Mouse (Mus musculus): ENCODE data around the gene Ssr2.
A peak's percentile ranks its signal among the peaks of the same experiment; 100 is the strongest.
"Not testable (repeated sequence)": the region's sequence is repeated elsewhere in the genome, so short reads cannot be mapped to it uniquely, and the experiment has no call there.

The Ssr2 gene

DNA sequence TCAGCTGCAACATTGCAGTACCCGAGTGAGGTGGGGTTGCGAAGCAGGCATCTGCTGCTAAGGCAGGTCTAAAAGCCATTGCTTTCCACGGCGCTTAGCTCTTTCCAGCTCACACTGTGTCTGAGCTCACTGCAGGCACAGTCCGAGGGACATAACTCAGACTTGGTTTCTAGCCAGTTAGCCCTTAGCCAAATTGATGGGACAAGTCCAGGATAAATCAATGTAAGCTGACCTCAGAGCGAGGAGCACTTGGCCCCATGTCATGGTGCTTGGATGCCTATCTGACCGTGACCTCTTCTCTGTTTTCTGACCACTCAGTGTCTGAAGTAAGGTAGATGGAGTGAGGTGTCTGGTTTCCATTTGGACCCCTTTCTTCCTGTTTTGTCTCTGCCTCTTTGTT, 11.7 kb upstream of the Ssr2 start:
- DNase-seq (ENCODE audit: low spot score in 2 of 2) = no peak

DNA sequence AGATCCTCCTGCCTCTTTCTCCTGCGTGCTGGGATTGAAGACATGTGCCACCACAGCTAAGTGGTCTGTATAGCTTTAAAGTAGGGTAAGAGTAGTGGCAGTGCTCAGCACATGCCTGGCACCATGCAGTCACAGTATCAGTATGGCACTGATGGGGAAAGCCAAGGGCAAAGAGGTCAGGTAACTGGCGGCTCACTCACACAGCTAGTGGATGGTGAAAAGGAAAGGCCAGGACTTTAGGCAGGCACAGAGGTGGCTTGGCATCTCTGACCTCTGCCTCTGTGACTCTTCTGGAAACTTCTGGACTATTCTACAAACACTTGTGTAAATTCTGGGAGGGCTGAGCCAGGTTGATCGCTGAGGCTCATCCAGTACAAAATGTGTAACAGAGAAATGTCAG, 9.6 kb upstream of the Ssr2 start:
- no peak for DNase-seq (ENCODE audit: low spot score in 2 of 2)

DNA sequence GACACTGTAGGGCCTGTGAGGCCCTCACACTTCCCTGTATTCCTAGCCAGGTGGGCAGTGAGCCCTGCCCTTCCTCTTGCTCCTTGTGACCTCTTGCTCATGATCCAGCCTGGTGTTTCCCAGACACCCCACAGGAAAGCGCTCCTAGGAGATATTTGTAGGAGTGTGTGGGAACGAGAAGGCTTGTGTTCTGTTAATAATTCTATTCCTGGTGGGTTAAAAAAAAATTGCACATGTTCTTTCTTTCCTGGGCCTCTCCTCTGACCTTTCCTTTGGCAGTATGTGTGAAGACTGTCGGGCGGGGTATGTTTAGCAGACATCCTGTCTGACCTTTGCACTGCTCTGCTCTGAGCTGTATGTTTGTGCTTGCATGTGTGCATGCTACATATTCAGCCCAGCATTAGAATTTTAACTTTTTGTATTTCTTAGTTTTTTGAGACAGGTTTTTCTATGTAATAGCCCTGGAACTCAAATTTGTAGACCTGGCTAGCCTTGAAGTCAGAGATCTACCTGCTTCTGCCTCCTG, 9.1 kb upstream of the Ssr2 start:
- DNase-seq (ENCODE audit: low spot score in 2 of 2) = no peak

DNA sequence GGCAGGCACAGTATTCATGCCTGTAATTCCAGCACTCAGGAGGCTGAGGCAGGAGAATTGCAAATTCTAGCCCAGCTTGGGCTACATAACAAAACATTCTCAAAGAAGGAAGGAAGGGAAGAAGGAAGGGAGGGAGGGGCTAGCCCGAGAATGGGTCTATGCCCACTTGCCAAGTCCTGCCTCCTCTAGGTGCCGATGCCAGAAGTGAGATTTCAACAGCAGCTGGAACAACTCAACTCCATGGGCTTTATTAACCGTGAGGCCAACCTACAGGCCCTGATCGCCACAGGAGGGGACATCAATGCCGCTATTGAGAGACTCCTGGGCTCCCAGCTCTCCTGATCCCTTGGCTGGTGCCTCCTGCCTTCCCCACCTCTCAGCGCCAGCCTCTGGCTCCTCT, 7.8 kb upstream of the Ssr2 start:
- DNase-seq (ENCODE audit: low spot score in 2 of 2) = no peak

DNA sequence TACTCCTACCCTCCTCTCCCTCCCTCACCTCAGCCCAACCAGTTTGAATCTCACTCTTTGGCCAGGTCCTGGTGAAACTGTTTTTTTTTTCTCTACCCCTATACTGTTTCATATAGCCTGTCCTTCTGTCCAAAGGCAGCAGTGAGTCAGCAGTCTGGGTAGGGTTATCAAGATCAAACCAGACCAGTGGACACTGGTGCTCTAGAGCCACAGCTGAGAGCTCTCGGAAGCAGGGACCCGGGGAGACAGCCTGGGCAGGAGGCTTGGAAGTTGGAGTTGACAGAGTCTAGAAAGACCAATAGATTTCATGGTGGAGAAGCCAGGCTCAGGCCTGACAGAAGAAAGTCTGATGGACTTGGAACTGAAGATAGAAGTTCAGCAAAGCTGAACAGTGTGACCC, 7.1 kb upstream of the Ssr2 start:
- no peak for DNase-seq (ENCODE audit: low spot score in 2 of 2)

DNA sequence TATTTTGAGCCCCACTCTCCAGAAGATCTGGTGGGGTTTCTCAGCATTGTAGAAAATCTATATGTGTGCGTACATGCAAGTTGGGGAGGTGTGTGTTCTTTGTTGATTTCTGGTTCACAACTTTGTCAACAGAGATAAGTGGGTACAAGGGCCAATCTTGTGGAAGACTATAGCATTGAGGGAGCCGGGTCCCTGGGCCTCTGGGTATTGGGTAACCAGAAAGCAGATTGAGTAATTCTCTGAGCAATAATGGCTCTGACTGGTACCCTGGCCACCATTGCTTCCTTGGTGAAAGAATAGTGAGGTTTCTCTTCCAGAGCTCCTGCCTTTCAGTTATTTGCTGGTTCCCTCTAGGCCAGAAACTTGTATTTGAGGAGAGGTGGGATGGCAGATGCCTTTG, 6.6 kb upstream of the Ssr2 start:
- no peak for DNase-seq (ENCODE audit: low spot score in 2 of 2)

DNA sequence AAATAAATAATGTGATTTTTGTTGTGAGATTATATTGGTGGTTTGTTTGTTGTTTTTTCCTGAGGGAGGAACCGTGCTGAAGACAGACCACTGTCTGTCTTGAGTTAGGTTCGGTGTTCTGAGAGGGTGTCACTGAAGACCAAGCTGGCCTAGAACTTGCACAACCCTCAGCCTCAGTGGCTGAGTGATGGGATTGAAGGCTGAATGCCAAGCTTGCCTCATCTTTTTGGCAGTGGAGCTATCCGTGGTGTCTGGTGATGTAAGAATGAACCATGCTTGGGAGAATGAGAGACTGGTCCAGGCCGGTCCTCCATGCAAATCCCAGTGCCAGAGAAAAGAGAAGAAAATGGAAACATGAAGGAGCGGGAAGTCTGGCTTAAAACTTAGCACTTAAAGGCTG, 6.0 kb upstream of the Ssr2 start:
- no peak for DNase-seq (ENCODE audit: low spot score in 2 of 2)

DNA sequence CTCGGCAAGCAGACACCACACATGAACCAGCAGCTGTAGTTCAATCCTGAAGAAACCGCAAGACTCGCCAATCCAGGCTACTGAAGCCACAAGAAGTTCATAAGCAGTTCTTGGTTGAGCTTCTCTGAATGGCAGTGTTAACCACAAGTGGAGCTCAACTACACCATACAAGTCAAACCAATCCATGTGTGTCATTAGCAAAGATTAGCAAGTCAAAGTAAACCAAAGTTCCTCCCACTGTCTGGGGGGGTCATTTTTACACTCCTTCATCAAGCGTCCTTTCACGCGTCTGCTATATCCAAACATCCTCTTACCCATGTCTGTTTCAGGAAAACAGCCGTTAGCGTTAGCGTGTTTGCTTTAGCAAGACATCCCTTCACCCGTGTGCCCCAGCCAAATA, 5.3 kb upstream of the Ssr2 start:
- no peak for DNase-seq (ENCODE audit: low spot score in 2 of 2)

DNA sequence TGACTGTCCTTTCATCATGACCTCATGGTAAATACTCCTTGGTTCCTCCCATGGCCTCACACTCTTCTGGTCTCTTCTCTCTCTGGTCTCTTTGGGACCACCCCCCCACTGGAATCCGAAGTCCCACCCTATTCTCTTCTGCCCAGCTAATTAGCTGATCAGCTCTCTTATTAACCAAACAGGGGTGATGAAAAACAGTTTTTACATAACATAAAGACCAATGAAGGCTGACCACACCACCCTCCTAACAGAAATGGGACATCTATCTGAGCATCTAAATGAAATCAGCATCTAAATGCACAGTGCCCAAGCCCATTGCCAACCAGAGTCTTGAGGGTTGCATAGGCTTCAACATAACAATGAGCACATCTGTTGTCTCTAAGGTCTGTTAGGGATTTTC, 3.8 kb upstream of the Ssr2 start:
- DNase-seq (ENCODE audit: low spot score in 2 of 2) = no peak

DNA sequence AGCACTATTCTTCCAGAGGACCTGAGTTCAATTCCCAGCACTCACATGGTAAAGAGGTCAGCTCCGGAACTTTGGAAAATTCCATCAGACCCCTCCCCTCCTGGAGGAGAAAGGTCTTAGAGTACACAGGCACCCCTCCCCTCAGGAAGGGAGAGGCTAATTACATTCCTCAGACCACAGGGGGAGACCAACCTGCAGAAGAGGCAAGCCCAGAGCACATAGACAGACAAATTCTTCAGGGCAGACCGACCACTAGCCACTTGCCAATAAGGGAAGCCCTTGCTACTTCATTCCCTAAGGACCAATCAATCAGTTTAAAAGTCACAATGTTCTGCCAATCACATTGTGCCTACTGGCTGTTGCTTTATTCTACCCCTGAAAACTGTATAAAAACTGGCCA, 2.8 kb upstream of the Ssr2 start:
- DNase-seq (ENCODE audit: low spot score in 2 of 2) = no peak

DNA sequence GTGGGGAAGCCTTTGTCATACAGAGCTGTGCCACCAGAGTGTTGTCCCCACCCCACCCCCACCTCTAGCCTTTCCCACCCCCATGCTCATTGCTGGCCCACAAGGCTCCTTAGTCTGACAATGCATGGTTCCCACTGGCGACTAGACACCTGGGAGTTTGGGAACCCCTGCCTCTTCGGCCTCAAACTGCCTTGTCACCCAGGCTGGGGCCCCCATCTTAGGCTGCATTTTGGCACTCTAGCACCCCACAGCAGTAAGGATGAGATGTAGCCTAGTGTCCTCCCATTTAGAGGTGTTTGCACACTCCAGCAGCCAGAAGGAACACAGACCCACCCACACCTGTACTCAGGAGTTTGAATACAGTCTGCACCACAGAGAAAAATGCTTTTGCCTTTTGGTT, 1.9 kb upstream of the Ssr2 start:
- DNase-seq (ENCODE audit: low spot score in 2 of 2) = no peak

DNA sequence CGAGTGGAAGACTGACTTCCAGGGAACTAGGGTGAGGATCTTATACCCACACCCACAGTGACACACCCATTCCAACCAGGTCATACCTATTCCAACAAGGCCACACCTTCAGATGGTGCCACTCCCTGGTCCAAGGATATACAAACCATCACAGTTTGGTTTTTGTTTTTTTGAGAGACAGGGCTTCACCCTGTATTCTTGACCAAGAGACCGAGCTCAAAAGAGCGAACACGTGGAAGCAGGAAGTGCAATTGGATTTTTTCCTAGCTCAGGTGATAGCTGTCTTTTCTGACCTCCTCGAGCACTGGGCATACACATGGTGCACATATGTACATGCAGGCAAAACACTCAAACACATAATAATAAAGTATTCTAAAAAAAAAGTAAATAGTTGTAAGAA, 2.2 kb downstream of the Ssr2 start:
- not testable (repeated sequence) for DNase-seq (ENCODE audit: low spot score in 2 of 2)

DNA sequence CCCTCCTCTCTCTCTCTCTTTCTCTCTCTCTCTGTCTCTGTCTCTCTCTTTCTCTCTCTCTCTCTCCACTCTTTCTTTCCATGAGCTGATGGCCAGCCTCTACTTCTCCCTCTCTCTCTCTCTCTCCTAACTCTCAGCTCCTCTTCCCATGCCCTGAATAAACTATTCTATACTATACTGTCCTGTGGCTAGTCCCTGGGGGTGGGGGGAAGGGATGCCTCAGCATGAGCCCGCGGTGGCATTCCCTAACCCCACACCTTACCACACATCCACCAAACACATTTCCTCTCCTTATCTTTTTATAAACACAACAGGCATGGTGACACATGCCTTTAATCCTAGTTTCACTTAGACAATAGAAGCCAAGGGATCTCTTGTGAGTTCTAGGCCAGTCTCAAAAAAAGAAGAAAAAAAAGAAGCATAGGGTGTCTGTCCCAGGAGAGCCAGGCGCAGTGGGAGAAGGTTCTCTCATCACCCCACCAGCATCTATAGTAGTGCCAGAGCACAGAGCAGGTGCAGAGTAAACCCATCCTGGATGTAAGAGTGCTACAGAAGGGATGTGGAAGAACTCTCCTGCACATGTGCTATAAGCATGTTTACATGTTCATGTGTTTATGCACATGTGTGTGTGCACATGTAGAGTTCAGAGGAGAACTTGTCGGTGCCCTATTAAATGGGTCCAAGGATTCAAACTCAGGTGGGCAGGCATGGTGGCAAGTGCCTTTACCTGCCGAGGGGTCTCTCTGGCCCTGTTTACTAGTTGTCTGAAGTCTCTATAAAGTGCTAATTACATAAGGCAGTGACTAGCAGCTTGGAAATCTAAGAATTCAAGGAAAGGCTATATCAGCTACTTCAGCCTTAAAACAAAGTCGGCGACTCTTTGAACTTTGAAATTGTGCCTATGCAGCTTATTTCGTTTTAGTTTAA, 3.1 kb downstream of the Ssr2 start:
- no peak for DNase-seq (ENCODE audit: low spot score in 2 of 2)

DNA sequence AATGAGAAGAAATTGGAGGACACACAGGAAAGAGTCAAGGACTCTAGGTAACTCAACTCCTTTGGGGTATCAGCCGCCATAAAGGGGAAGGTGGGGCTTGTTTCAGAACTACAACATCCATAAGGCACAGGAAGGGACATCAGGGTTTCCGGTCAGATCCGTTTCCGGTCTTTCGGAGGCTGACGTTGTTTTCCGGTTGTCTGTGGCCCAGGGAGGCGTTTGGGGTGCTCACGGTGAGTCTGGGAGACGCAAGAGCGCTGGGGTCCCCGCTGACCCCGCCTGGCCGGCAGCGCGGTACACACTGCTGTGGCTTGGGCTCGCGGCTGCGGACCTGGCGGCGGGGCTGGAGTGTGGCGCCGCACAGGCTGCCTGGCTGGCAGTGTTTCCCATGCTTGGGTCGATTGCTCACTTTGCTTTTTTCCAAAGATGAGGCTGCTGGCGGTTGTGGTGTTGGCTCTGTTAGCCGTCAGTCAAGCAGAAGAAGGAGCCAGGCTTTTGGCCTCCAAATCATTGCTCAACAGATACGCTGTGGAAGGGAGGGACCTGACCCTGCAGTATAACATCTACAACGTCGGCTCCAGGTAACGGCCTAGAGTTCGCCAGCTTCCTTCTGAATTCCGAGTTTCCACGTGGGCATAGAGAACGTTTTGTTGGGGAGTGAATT, 3.9 kb downstream of the Ssr2 start:
- peak; percentile 73 to 74 for DNase-seq (ENCODE audit: low spot score in 2 of 2)

DNA sequence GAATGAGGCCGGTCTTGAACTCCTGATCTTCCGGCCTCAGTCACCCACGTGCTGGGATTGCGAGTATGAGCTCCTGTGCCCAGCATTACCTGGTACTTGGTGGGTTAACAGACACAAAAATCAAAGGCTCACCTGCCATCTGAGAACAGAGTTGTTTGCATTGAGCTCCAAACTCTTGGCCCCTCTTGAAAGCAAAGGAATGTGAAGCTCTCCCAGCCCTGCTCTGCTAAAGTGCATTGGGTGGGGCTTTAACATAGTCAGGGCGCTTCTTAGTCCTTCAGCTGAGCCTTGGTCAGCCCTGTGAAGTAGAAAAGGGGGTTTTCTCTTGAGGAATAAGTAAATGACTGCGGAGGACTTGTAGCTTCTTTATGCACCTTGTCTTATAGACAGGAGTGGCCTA, 10.1 kb downstream of the Ssr2 start:
- DNase-seq (ENCODE audit: low spot score in 2 of 2) = no peak

DNA sequence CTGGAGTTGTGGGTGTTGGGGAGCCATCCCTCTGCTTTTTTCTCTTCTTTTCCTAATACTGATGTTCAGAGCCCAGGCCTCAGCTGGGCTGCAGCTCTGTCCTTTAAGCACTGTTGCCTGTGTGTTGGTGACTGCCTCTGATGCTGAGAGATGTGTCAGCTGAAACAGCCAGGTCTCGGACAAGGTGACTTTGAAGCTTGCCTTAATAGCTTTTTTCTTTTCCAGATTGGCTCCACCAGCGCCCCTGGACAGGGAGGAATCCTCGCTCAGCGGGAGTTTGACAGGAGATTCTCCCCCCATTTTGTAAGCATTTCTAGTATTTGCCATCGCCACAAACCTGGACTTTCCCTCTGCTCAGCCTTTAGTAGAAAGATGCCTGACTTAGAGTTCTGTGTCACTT, 11.0 kb downstream of the Ssr2 start:
- no peak for DNase-seq (ENCODE audit: low spot score in 2 of 2)

DNA sequence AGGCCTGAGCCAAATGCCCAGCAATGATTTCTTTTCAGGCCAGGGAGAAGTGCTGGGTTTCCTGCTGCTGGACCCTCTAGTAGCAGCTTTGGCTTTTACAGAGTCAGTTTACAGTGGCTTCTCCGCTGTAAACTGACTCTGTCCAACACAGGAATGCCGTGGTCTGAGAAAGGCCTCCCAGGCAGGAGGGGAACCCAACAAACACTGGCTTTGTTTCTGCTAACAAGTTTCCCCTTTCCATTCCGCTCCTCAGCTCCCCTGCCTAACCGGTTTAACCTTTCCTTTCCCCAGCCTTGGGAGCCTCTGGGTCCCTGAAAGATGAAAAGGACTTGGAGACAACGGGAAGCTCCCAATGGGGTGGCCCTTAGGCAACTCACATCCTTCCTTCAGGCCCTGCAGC, 14.6 kb downstream of the Ssr2 start:
- DNase-seq (ENCODE audit: low spot score in 2 of 2) = no peak

DNA sequence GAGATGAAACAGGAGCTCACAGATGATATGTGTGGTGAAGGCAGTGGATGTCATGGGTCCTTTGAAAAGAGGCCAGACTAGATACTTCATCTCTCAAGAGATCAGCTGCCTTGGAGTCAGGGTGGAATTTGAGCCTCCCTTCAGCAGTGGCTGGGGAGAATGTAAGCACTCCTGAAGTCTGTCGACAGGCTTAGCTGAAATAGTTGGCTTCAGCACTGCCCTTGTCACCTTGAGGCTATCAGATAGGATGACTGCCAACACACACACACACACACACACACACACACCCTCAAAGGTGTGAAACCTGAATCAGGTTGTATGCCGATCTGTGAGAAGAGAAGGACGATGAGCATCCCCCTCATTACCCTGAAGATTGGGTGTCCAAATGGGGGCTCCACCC, 15.4 kb downstream of the Ssr2 start:
- DNase-seq (ENCODE audit: low spot score in 2 of 2) = no peak

DNA sequence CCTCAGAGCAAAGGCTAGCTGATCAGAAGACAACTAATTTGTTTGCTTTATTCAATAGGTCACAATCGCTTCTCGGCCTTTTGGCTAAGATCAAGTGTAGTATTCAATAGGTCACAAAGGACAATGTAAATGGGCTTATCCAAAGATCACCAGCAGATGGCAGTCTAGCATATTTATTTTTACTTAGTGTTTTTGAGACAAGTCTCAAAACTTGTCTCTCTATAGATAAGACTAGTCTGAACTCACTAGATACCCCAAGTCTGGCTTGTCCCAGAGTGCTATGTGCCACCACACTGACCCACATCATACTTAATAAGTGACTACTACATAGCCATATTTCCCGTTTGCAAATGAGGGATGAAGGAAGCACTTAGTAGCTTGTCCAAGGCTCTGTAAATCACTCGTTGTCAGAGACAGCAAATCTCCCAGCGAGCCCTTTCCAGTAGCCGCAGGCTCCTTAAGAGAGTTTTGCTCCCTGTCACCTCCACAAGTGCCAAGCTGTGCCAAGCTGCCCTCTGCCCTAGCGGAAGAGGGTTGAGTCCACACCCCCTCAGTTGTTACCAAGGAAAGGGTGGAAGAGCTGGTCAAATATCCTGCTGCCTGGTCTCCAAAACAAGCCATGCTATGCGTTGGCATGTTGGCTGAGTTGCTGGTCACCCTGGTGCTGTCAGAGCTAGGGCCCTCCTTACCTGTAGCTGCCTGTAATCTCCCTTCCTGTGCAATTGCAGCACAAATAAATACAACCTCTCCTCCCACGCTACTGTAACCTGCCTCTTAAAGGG, 16.5 kb downstream of the Ssr2 start:
- peak; percentile 54 to 61 for DNase-seq (ENCODE audit: low spot score in 2 of 2)

DNA sequence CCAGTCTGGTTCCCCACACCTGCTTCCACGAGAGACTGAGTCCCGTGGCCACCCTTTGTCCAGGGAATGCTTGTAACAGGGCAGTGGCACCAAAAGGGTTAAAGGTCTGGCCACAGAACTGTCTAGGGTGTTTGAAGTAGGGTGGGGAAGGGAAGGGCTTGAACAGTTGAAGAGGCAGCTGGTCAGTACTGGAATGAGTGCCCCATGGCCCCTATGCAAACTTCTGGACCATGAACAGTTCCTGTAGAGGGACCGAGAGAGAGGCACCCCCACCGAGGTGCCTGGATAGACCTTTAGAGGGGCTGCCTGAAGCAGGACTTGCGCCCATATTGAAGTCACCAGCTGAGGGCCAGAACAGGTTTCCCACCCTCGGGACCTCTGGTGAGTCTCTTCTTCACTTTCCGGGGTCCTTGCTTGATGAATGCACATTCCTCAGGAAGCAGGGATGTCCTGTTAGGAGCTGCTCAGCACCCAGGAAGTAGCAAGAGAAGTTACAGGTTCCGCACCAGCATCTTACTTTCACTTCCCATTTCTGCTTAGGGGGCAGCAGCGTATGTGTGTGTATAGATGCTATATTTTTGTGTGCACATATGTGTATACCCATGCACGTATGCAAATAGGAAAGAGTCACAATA, 17.4 kb downstream of the Ssr2 start:
- DNase-seq (ENCODE audit: low spot score in 2 of 2) = peak; percentile 35 to 58

DNA sequence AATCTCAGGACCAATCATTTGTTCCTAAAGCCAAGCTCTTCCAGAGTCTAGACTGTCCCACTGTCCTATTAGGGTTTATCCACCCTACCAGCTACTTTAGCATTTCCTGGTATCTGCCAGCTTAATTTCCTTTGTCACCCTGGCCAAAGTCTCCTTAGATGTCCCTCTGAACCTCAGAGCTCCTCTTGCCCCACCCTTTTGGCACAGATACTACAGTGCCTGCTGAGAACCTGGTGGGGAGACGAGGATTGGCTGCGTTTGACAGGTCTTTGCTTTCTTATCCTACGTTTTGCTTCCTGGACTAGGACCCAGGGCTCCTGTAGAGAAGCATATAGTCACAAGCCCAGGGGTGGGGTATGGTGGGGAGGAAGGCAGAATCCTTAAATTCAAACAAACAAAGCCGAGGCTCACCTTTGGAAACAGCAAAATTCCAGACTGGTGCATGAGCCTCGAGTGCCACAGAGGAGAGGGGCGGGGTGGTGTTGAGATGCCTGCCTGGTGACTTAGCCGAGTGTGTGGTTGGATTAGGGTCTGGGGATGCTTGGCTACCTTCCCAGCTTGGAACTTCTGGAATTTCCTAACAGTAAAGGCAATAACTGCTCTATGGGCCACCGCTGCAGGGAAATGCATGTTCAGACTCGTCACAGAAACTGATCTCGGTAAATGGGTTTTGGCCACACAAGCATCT, 18.4 kb downstream of the Ssr2 start:
- no peak for DNase-seq (ENCODE audit: low spot score in 2 of 2)
